Mouse (Mus musculus) E14TG2a.4 (cell line): ENCODE results near the gene Zfp148.

Source experiments
- CTCF ChIP-seq: conservative IDR thresholded peaks from 2 replicates; pipeline ENCODE4 v1.5.1; 2014; ENCODE audit warnings: low read length
- POU5F1 ChIP-seq: IDR thresholded peaks from 2 replicates; pipeline ENCODE4 v1.6.1; 2014; ENCODE audit warnings: low read length, borderline replicate concordance

- no peak for TF ChIP-seq CTCF
- no peak for TF ChIP-seq POU5F1
These were observed 37.0 kb upstream of the Zfp148 start for GRCm38 (mm10) chr16:33343601-33344000.
